Mouse (Mus musculus) large intestine, adult 2 months (tissue): Measurements from ENCODE around the gene Ing4. TPM values are rescaled to one million over a fixed set of nuclear protein-coding genes. Genes with fewer than 3 reads are reported as not detected.
"Not testable (repeated sequence)": the region's sequence is repeated elsewhere in the genome, so short reads cannot be mapped to it uniquely, and the experiment has no call there.

Source experiments
- DNase-seq: peaks from one replicate; pipeline ENCODE4 v3.0.0-alpha.2; 2012; ENCODE audit warnings: low read depth, low spot score
- WGBS: fragments of 180-500 bp; shearing (Covaris S2); methylation state at CpG from one replicate; pipeline ENCODE4 v1.1.7; 2018; 5-methylcytosine and 5-hydroxymethylcytosine counted together
- polyA plus RNA-seq: library from polyadenylated mRNA; depleted of rRNA; stranded (reverse); fragments of >200 nt; gene quantifications from 2 replicates; pipeline ENCODE4 v1.2.3, GENCODE M21; 2012

The Ing4 gene
- polyA plus RNA-seq, 1 experiment: 43.1 TPM

- no peak for DNase-seq
Observed at GRCm38 (mm10) chr6:125039131-125039530, 429 bp upstream of the Ing4 start.

GRCm38 (mm10) chr6:125040221-125040620 lies 661 bp downstream of the Ing4 start:
- WGBS: 5% methylated on average over 7 of the region's 7 CpGs
- no peak for DNase-seq

More at GRCm38 (mm10) chr6:125039131-125039530, 429 bp upstream of the Ing4 start:
- WGBS: 5% methylated on average over 8 of the region's 8 CpGs

GRCm38 (mm10) chr6:125041047-125041446 lies 1.5 kb downstream of the Ing4 start:
- no peak for DNase-seq
- 24% methylated on average over 7 of the region's 7 CpGs for WGBS

- 90% methylated on average over 7 of the region's 7 CpGs for WGBS
- no peak for DNase-seq
Observed at GRCm38 (mm10) chr6:125042081-125042480, 2.5 kb downstream of the Ing4 start.

GRCm38 (mm10) chr6:125046691-125047090 lies 7.1 kb downstream of the Ing4 start:
- WGBS: 31% methylated on average over 5 of the region's 5 CpGs
- DNase-seq: peak; percentile 53

- no peak for DNase-seq
Observed at GRCm38 (mm10) chr6:125049678-125050077, 10.1 kb downstream of the Ing4 start, which contains the start of gene Acrbp. Acrbp (plus strand) TSS chr6:125049689.

GRCm38 (mm10) chr6:125051237-125051636 lies 11.7 kb downstream of the Ing4 start:
- WGBS: 72% methylated on average over 5 of the region's 5 CpGs
- no peak for DNase-seq

More at GRCm38 (mm10) chr6:125049678-125050077, 10.1 kb downstream of the Ing4 start, which contains the start of gene Acrbp:
- 52% methylated on average over 20 of the region's 20 CpGs for WGBS

- DNase-seq: no peak
- WGBS: 69% methylated on average over 6 of the region's 6 CpGs
Observed at GRCm38 (mm10) chr6:125061493-125061892, 21.9 kb downstream of the Ing4 start.

- WGBS: 86% methylated on average over 5 of the region's 5 CpGs
- DNase-seq: no peak
Observed at GRCm38 (mm10) chr6:125062511-125062910, 23.0 kb downstream of the Ing4 start.

GRCm38 (mm10) chr6:125063906-125064305 lies 24.3 kb downstream of the Ing4 start:
- 54% methylated on average over 6 of the region's 6 CpGs for WGBS
- DNase-seq: no peak

- WGBS: 60% methylated on average over 1 of the region's 1 CpGs
- DNase-seq: not testable (repeated sequence)
Observed at GRCm38 (mm10) chr6:125065223-125065622, 25.7 kb downstream of the Ing4 start.

- 25% methylated on average over 8 of the region's 8 CpGs for WGBS
- DNase-seq: no peak
Observed at GRCm38 (mm10) chr6:125067571-125067995, 28.0 kb downstream of the Ing4 start, which contains the start of gene Lpar5. Lpar5 (plus strand) TSS chr6:125067920.

GRCm38 (mm10) chr6:125071170-125071895 lies 31.8 kb downstream of the Ing4 start:
- 28% methylated on average over 18 of the region's 18 CpGs for WGBS
- no peak for DNase-seq

- WGBS: 2% methylated on average over 2 of the region's 2 CpGs
- DNase-seq: no peak
Observed at GRCm38 (mm10) chr6:125071896-125072279, 32.3 kb downstream of the Ing4 start.

- whole genome bisulfite sequencing: 13% methylated on average over 8 of the region's 8 CpGs
- DNase-seq: no peak
Observed at GRCm38 (mm10) chr6:125073825-125074224, 34.3 kb downstream of the Ing4 start.

- no peak for DNase-seq
- WGBS: 70% methylated on average over 25 of the region's 25 CpGs
Observed at GRCm38 (mm10) chr6:125081394-125081793, 41.8 kb downstream of the Ing4 start.

GRCm38 (mm10) chr6:125081797-125082560 lies 42.4 kb downstream of the Ing4 start:
- DNase-seq: no peak
- WGBS: 49% methylated on average over 45 of the region's 45 CpGs

GRCm38 (mm10) chr6:125082801-125083386 lies 43.3 kb downstream of the Ing4 start:
- DNase-seq: no peak
- WGBS: 73% methylated on average over 7 of the region's 7 CpGs

- DNase-seq: no peak
- 23% methylated on average over 4 of the region's 4 CpGs for WGBS
Observed at GRCm38 (mm10) chr6:125084424-125084823, 44.9 kb downstream of the Ing4 start.

- no peak for DNase-seq
- 91% methylated on average over 3 of the region's 3 CpGs for WGBS
Observed at GRCm38 (mm10) chr6:125087937-125088336, 48.4 kb downstream of the Ing4 start.
